Mouse (Mus musculus): ENCODE data around the gene Krt14. TPM values are rescaled to one million over a fixed set of nuclear protein-coding genes. Genes with fewer than 3 reads are reported as not detected.

The Krt14 gene
- polyA plus RNA-seq, 1 experiment = 9.9 TPM

DNA sequence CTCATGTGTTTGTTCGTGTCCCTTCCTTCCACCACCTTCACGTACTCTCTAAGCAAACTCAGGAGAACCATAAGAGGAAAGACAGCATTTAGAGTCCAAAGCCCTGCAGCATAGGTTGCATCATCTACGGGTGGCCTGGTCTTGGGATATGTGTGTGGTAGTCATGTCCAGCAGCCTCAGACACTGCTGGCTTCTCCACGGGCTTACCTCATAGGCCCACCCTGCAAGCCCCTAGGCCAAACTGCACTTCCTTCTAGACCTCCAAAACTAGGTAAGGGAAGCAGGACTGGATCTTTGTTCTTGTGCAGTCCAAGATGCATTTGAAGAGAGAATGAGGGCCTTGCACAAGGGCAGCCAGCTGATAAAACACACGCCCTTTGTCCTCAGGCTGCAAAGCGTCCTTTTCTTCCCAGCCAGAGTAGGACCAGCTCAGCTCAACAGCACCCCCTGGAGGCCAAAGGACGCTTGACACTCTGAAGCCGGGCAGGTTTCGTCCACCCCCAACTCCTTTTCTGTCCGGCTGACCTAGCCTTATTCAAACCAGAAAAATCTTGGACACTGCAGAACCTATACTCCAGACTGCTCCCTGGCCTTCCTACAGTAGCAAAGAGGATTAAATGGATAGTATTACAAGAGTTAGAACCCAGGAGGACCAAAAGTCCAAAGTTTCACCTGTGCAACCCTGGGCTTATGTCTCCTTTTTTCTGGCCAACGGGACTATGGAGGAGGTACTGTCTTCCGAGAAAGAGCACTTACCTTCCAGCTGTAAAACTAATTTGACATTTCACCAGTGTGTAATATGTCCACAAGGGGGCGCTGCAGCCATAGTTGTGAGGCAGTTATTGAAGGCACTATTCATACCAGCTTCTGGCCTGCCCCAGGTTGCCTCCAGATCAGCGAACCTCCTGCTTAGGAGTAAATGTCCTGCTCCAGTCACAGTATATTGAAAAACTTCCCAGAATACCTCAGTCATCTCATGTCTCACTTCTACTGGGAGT is 38.3 kb downstream of the Krt14 start:
- no peaks in the 10 kb centered on the region for H3K36me3 ChIP-seq (ENCODE audit: control insufficient read depth, insufficient read depth)
- TF ChIP-seq POLR2A (IDR thresholded peaks at IDR 0.05; ENCODE audit: insufficient read length, low read depth) = no peak
- TF ChIP-seq TCF12 (IDR thresholded peaks at IDR 0.05; ENCODE audit: insufficient read depth, poor library complexity, severe bottlenecking) = no peak
- no peak for TF ChIP-seq E2F4 (IDR thresholded peaks at IDR 0.05; ENCODE audit: insufficient read depth)
- no peak for TF ChIP-seq CEBPB (IDR thresholded peaks at IDR 0.05; ENCODE audit: insufficient read depth, poor library complexity, severe bottlenecking)
- no peak for TF ChIP-seq POLR2AphosphoS2 (IDR thresholded peaks at IDR 0.05; ENCODE audit: insufficient read length, low read depth)
- no peak for TF ChIP-seq MYOG (IDR thresholded peaks at IDR 0.05; ENCODE audit: control insufficient read depth in 1 of 3, insufficient read depth in 1 of 3, insufficient read length in 2 of 3, low read depth in 2 of 3)
- no peak for TF ChIP-seq MYOD1 (IDR thresholded peaks at IDR 0.05; ENCODE audit: control insufficient read depth in 1 of 3, insufficient read length in 2 of 3, low read depth in 2 of 3)
- TF ChIP-seq USF1 (IDR thresholded peaks at IDR 0.05; ENCODE audit: low read depth) = no peak
- no peak for TF ChIP-seq MAX (IDR thresholded peaks at IDR 0.05; ENCODE audit: low read depth)
- TF ChIP-seq SRF (IDR thresholded peaks at IDR 0.05; ENCODE audit: control insufficient read depth, insufficient read length, low read depth) = no peak
- TF ChIP-seq TCF3 (IDR thresholded peaks at IDR 0.05; ENCODE audit: insufficient read length, low read depth) = no peak
- no peak for TF ChIP-seq REST (IDR thresholded peaks at IDR 0.05; ENCODE audit: insufficient read depth, insufficient read length)
- no peaks in the 10 kb centered on the region for H3K27me3 ChIP-seq (ENCODE audit: control insufficient read depth, insufficient read depth, insufficient read length)
- peak overlapping the region; percentile 56 for H3K4me2 ChIP-seq (ENCODE audit: low read depth)
- no peak overlapping the region for H3K4me3 ChIP-seq
- H3K79me2 ChIP-seq (ENCODE audit: control insufficient read depth, insufficient read depth) = no peaks in the 10 kb centered on the region
- no peak overlapping the region for H3ac ChIP-seq (ENCODE audit: control insufficient read depth, insufficient read length)

DNA sequence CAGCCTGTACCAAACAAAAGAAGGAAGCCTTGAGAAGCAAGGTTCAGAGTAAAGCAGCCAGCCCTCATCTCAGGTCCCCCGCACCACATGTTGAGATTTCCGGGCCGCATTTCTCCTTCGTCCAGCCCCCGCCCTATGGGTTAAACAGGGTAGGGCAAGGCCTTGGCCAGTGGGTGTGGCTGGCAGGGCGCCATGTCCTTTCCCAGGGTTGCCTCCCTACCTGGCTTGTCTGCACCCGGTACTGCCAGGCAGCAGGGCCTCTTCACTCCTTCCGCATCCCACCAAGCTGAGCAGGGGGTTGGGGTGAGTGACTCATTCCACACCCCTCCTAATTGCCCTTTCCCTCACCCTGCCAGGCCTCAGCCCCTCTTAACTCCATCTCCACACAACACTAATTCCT is 39.3 kb downstream of the Krt14 start:
- no peaks in the 10 kb centered on the region for H3K27me3 ChIP-seq (ENCODE audit: control insufficient read depth, insufficient read depth, insufficient read length)
- H3K4me3 ChIP-seq = no peak overlapping the region
- no peaks in the 10 kb centered on the region for H3K79me2 ChIP-seq (ENCODE audit: control insufficient read depth, insufficient read depth)
- no peaks in the 10 kb centered on the region for H3K36me3 ChIP-seq (ENCODE audit: control insufficient read depth, insufficient read depth)
- H3ac ChIP-seq (ENCODE audit: control insufficient read depth, insufficient read length) = no peak overlapping the region
- no peak for TF ChIP-seq MYOG (IDR thresholded peaks at IDR 0.05; ENCODE audit: control insufficient read depth in 1 of 3, insufficient read depth in 1 of 3, insufficient read length in 2 of 3, low read depth in 2 of 3)
- TF ChIP-seq CEBPB (IDR thresholded peaks at IDR 0.05; ENCODE audit: insufficient read depth, poor library complexity, severe bottlenecking) = no peak
- TF ChIP-seq POLR2A (IDR thresholded peaks at IDR 0.05; ENCODE audit: insufficient read length, low read depth) = no peak
- TF ChIP-seq MAX (IDR thresholded peaks at IDR 0.05; ENCODE audit: low read depth) = no peak
- TF ChIP-seq TCF12 (IDR thresholded peaks at IDR 0.05; ENCODE audit: insufficient read depth, poor library complexity, severe bottlenecking) = no peak
- TF ChIP-seq USF1 (IDR thresholded peaks at IDR 0.05; ENCODE audit: low read depth) = no peak
- TF ChIP-seq REST (IDR thresholded peaks at IDR 0.05; ENCODE audit: insufficient read depth, insufficient read length) = no peak
- no peak for TF ChIP-seq MYOD1 (IDR thresholded peaks at IDR 0.05; ENCODE audit: control insufficient read depth in 1 of 3, insufficient read length in 2 of 3, low read depth in 2 of 3)
- no peak for TF ChIP-seq SRF (IDR thresholded peaks at IDR 0.05; ENCODE audit: control insufficient read depth, insufficient read length, low read depth)
- no peak for TF ChIP-seq TCF3 (IDR thresholded peaks at IDR 0.05; ENCODE audit: insufficient read length, low read depth)
- no peak for TF ChIP-seq E2F4 (IDR thresholded peaks at IDR 0.05; ENCODE audit: insufficient read depth)
- no peak for TF ChIP-seq POLR2AphosphoS2 (IDR thresholded peaks at IDR 0.05; ENCODE audit: insufficient read length, low read depth)
- H3K4me2 ChIP-seq (ENCODE audit: low read depth) = no peak overlapping the region

GRCm38 (mm10) chr11:100164392-100164791 is 43.0 kb downstream of the Krt14 start:
- TF ChIP-seq MYOG (IDR thresholded peaks at IDR 0.05; ENCODE audit: control insufficient read depth in 1 of 3, insufficient read depth in 1 of 3, insufficient read length in 2 of 3, low read depth in 2 of 3) = no peak
- TF ChIP-seq POLR2A (IDR thresholded peaks at IDR 0.05; ENCODE audit: insufficient read length, low read depth) = no peak
- TF ChIP-seq TCF12 (IDR thresholded peaks at IDR 0.05; ENCODE audit: insufficient read depth, poor library complexity, severe bottlenecking) = no peak
- TF ChIP-seq MYOD1 (IDR thresholded peaks at IDR 0.05; ENCODE audit: control insufficient read depth in 1 of 3, insufficient read length in 2 of 3, low read depth in 2 of 3) = no peak
- TF ChIP-seq REST (IDR thresholded peaks at IDR 0.05; ENCODE audit: insufficient read depth, insufficient read length) = no peak
- no peak for TF ChIP-seq CEBPB (IDR thresholded peaks at IDR 0.05; ENCODE audit: insufficient read depth, poor library complexity, severe bottlenecking)
- TF ChIP-seq E2F4 (IDR thresholded peaks at IDR 0.05; ENCODE audit: insufficient read depth) = no peak
- no peak for TF ChIP-seq MAX (IDR thresholded peaks at IDR 0.05; ENCODE audit: low read depth)
- no peak for TF ChIP-seq TCF3 (IDR thresholded peaks at IDR 0.05; ENCODE audit: insufficient read length, low read depth)
- TF ChIP-seq USF1 (IDR thresholded peaks at IDR 0.05; ENCODE audit: low read depth) = no peak
- TF ChIP-seq POLR2AphosphoS2 (IDR thresholded peaks at IDR 0.05; ENCODE audit: insufficient read length, low read depth) = no peak
- TF ChIP-seq SRF (IDR thresholded peaks at IDR 0.05; ENCODE audit: control insufficient read depth, insufficient read length, low read depth) = no peak
- H3K36me3 ChIP-seq (ENCODE audit: control insufficient read depth, insufficient read depth) = no peaks in the 10 kb centered on the region
- no peak overlapping the region for H3K4me3 ChIP-seq
- H3ac ChIP-seq (ENCODE audit: control insufficient read depth, insufficient read length) = no peak overlapping the region
- H3K4me2 ChIP-seq (ENCODE audit: low read depth) = no peak overlapping the region
- H3K79me2 ChIP-seq (ENCODE audit: control insufficient read depth, insufficient read depth) = no peaks in the 10 kb centered on the region
- no peaks in the 10 kb centered on the region for H3K27me3 ChIP-seq (ENCODE audit: control insufficient read depth, insufficient read depth, insufficient read length)

GRCm38 (mm10) chr11:100157908-100158477 is 49.4 kb downstream of the Krt14 start:
- no peak overlapping the region for H3K4me3 ChIP-seq
- H3K36me3 ChIP-seq (ENCODE audit: control insufficient read depth, insufficient read depth) = no peaks in the 10 kb centered on the region
- no peaks in the 10 kb centered on the region for H3K79me2 ChIP-seq (ENCODE audit: control insufficient read depth, insufficient read depth)
- no peak for TF ChIP-seq TCF12 (IDR thresholded peaks at IDR 0.05; ENCODE audit: insufficient read depth, poor library complexity, severe bottlenecking)
- H3K27me3 ChIP-seq (ENCODE audit: control insufficient read depth, insufficient read depth, insufficient read length) = no peaks in the 10 kb centered on the region
- H3K4me2 ChIP-seq (ENCODE audit: low read depth) = no peak overlapping the region
- H3ac ChIP-seq (ENCODE audit: control insufficient read depth, insufficient read length) = no peak overlapping the region
